Mouse (Mus musculus): ENCODE data around the gene Smtnl1.

The Smtnl1 gene

GRCm38 (mm10) chr2:84822552-84822951, at the start of gene Smtnl1:
Gene Smtnl1, minus strand, starts transcription at chr2:84822652.
- DNase-seq (ENCODE audit: extremely low spot score), result no peak

- no peak for DNase-seq (ENCODE audit: extremely low spot score)
Measured at GRCm38 (mm10) chr2:84870623-84871160, 48.2 kb upstream of the Smtnl1 start.

- no peak for DNase-seq (ENCODE audit: extremely low spot score)
Measured at GRCm38 (mm10) chr2:84868977-84869376, 46.5 kb upstream of the Smtnl1 start.

GRCm38 (mm10) chr2:84868521-84868943, 46.1 kb upstream of the Smtnl1 start:
- peak; percentile 70 for DNase-seq (ENCODE audit: extremely low spot score)

- peak; percentile 76 for DNase-seq (ENCODE audit: extremely low spot score)
Measured at GRCm38 (mm10) chr2:84865616-84866571, 43.4 kb upstream of the Smtnl1 start.

GRCm38 (mm10) chr2:84862231-84862630, 39.8 kb upstream of the Smtnl1 start:
- DNase-seq (ENCODE audit: extremely low spot score), result no peak

- DNase-seq (ENCODE audit: extremely low spot score), result no peak
Measured at GRCm38 (mm10) chr2:84861430-84861829, 39.0 kb upstream of the Smtnl1 start.

- no peak for DNase-seq (ENCODE audit: extremely low spot score)
Measured at GRCm38 (mm10) chr2:84859991-84860780, 37.7 kb upstream of the Smtnl1 start.

- DNase-seq (ENCODE audit: extremely low spot score), result no peak
Measured at GRCm38 (mm10) chr2:84858551-84858950, 36.1 kb upstream of the Smtnl1 start.

GRCm38 (mm10) chr2:84855732-84856131, 33.3 kb upstream of the Smtnl1 start:
- DNase-seq (ENCODE audit: extremely low spot score), result no peak

- DNase-seq (ENCODE audit: extremely low spot score), result peak; percentile 74
Measured at GRCm38 (mm10) chr2:84851130-84852040, 28.9 kb upstream of the Smtnl1 start.

- DNase-seq (ENCODE audit: extremely low spot score), result no peak
Measured at GRCm38 (mm10) chr2:84850407-84851129, 28.1 kb upstream of the Smtnl1 start.

GRCm38 (mm10) chr2:84845226-84845625, 22.8 kb upstream of the Smtnl1 start:
- no peak for DNase-seq (ENCODE audit: extremely low spot score)

GRCm38 (mm10) chr2:84843654-84844053, 21.2 kb upstream of the Smtnl1 start:
- DNase-seq (ENCODE audit: extremely low spot score), result no peak

- DNase-seq (ENCODE audit: extremely low spot score), result no peak
Measured at GRCm38 (mm10) chr2:84841905-84842304, 19.5 kb upstream of the Smtnl1 start.

GRCm38 (mm10) chr2:84840748-84841563, 18.5 kb upstream of the Smtnl1 start:
- DNase-seq (ENCODE audit: extremely low spot score), result no peak

- peak; percentile 89 for DNase-seq (ENCODE audit: extremely low spot score)
Measured at GRCm38 (mm10) chr2:84840016-84840747, 17.7 kb upstream of the Smtnl1 start.

- peak; percentile 59 for DNase-seq (ENCODE audit: extremely low spot score)
Measured at GRCm38 (mm10) chr2:84838993-84839980, 16.8 kb upstream of the Smtnl1 start.

All from embryo, embryonic 9.5 days (tissue).